Mouse (Mus musculus) embryonic facial prominence, embryonic 11.5 days (tissue): Measurements from ENCODE around the gene Tmem132e. TPM values are rescaled to one million over a fixed set of nuclear protein-coding genes. Genes with fewer than 3 reads are reported as not detected.
A peak's percentile ranks its signal among the peaks of the same experiment; 100 is the strongest.

Experiments
- ATAC-seq: fragments of 200-750 bp; cut with Nextera tagmentation; replicated peaks from 2 replicates; pipeline ENCODE4 v1.8.0; 2017; ENCODE audit warnings: low read depth; ENCODE audit not compliant: insufficient number of reproducible peaks, low FRiP score, low TSS enrichment
- DNase-seq: peaks from one replicate; pipeline ENCODE4 v3.0.0-alpha.2; 2015; ENCODE audit warnings: low spot score
- H3K27ac ChIP-seq: fragments of 300-500 bp; sonication (generic); replicated peaks from 2 replicates; pipeline ENCODE4 v1.5.1; 2014; ENCODE audit warnings: mild to moderate bottlenecking, low read depth, low read length, control low read depth
- H3K27me3 ChIP-seq: fragments of 300-500 bp; sonication (generic); 2 replicates; pipeline ENCODE4 v1.6.1; 2014; ENCODE audit warnings: mild to moderate bottlenecking, low read length, moderate library complexity, mixed read lengths; ENCODE audit not compliant: control insufficient read depth, insufficient read depth
- H3K36me3 ChIP-seq: fragments of 300-500 bp; sonication (generic); replicated peaks from 2 replicates; pipeline ENCODE4 v1.6.1; 2014; ENCODE audit warnings: low read depth, mild to moderate bottlenecking, low read length, moderate library complexity, mixed read lengths; ENCODE audit not compliant: control insufficient read depth, insufficient read depth
- H3K4me1 ChIP-seq: fragments of 300-500 bp; sonication (generic); 2 replicates; pipeline ENCODE4 v1.6.1; 2014; ENCODE audit warnings: low read length, mixed read lengths; ENCODE audit not compliant: control insufficient read depth, insufficient read depth
- H3K4me2 ChIP-seq: fragments of 300-500 bp; sonication (generic); 2 replicates; pipeline ENCODE4 v1.6.1; 2014; ENCODE audit warnings: low read depth, mild to moderate bottlenecking, control low read depth, low read length, moderate library complexity
- H3K4me3 ChIP-seq: fragments of 300-500 bp; sonication (generic); 2 replicates; pipeline ENCODE4 v1.5.1; 2014; ENCODE audit warnings: low read depth, low read length, control low read depth
- H3K9ac ChIP-seq: fragments of 300-500 bp; sonication (generic); replicated peaks from 2 replicates; pipeline ENCODE4 v1.6.1; 2014; ENCODE audit warnings: mild to moderate bottlenecking, control low read depth, low read length
- H3K9me3 ChIP-seq: fragments of 300-500 bp; sonication (generic); replicated peaks from 2 replicates; pipeline ENCODE4 v1.6.1; 2016; ENCODE audit warnings: mild to moderate bottlenecking, low read length, inconsistent platforms, mixed read lengths; ENCODE audit not compliant: control insufficient read depth
- WGBS: fragments of 180-500 bp; shearing (Covaris S2); extraction: QIAGEN DNeasy Blood & Tissue Kit; methylation state at CpG from one replicate; pipeline ENCODE4 v1.1.7; 2014; 5-methylcytosine and 5-hydroxymethylcytosine counted together
- polyA plus RNA-seq: library from polyadenylated mRNA; unstranded; fragments of >200 nt; fragmentation: Nextera tagmentation; extraction: Ambion mirVana; gene quantifications from 2 replicates; pipeline ENCODE4 v1.2.1, GENCODE M21; 2014

Gene Tmem132e
- polyA plus RNA-seq, 1 experiment from 2014 or later, result 0.97 TPM

DNA sequence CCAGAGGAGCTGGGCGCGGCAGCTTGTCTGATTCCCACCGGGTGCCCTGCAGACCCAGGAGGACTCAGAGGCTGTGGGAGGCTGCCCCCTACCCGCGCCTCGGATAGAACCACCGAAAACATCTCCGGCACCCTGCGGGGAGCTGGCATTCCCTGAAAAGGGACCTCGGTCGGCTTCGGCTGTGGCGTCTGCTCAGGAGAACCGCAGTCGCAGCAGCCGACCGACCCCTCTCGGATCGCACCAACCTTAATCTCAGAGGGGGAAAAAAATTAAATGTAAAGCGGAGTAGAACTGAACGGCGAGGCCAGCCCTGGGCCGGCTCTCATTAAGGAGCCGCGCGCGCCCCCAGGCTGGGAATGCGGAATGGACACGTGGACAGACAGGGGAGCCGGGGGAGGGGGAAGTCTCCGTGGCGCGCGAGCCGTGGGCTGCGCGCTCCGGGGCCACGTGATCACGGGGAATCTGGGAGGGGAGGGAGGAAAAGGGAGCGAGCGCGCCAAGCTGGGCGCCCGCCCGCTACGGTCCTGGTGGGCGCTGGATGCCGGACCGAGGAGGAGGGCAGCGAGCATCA lies 1.6 kb upstream of the Tmem132e start:
- H3K9ac ChIP-seq, result no peak overlapping the region

DNA sequence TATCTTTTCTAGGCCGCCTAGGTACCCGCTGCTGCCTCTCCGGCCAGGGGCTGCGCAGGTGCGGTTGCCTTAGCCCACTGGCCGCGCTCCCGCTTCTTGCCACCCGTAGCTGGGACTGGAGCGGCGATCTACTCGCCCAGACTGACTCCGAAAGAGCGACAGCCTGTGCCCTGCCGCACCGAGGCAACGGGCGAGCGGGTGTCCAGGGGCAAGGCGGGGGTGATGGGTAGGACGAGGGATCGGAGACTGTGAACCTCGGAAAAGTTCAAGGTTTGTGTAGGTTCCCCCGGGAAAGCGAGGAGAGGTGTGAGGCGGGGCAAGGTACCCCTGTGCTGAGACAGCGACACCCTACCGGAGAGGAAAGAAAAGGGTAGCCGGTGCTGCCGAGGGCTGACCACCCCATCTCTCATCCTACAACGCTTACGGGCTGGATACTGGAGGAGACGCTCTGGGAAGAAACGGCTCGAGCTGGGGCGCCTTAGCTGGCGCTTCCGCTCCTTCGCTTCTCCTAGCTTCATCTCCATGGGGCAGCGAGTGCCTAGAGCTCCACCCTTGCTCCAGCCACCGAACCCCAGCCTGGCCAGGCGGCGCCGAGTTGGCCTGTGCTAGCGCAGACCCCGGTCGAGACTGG lies 874 bp upstream of the Tmem132e start:
- Histone ChIP-seq H3K4me1 (no peaks in the 10 kb centered on the region; the same call in 1 of the 2 replicates), H3K27ac (no peak overlapping the region), H3K9me3 (no peaks in the 10 kb centered on the region), H3K36me3 (no peaks in the 10 kb centered on the region), H3K27me3 (peaks cover 55% of the 10 kb centered on the region), H3K4me2 (peak overlapping the region; percentile 86), H3K4me3 (peak overlapping the region; percentile 50), H3K9ac (peak overlapping the region; percentile 20)
- WGBS, result under 1% methylated on average over 47 of the region's 47 CpGs
- ATAC-seq, result 0 out of 2 replicates have a peak, but pooled peaks have one; percentile 30
- peak; percentile 24 for DNase-seq

More for the DNA sequence above, 1.6 kb upstream of the Tmem132e start:
- Histone ChIP-seq H3K4me2 (peak overlapping the region; percentile 86), H3K27ac (no peak overlapping the region), H3K27me3 (peaks cover 55% of the 10 kb centered on the region), H3K9me3 (no peaks in the 10 kb centered on the region), H3K4me3 (peak overlapping the region; percentile 50), H3K36me3 (no peaks in the 10 kb centered on the region), H3K4me1 (no peaks in the 10 kb centered on the region; the same call in 1 of the 2 replicates)
- ATAC-seq, result peak; percentile 35
- DNase-seq, result peak; percentile 79
- WGBS, result under 1% methylated on average over 49 of the region's 51 CpGs

DNA sequence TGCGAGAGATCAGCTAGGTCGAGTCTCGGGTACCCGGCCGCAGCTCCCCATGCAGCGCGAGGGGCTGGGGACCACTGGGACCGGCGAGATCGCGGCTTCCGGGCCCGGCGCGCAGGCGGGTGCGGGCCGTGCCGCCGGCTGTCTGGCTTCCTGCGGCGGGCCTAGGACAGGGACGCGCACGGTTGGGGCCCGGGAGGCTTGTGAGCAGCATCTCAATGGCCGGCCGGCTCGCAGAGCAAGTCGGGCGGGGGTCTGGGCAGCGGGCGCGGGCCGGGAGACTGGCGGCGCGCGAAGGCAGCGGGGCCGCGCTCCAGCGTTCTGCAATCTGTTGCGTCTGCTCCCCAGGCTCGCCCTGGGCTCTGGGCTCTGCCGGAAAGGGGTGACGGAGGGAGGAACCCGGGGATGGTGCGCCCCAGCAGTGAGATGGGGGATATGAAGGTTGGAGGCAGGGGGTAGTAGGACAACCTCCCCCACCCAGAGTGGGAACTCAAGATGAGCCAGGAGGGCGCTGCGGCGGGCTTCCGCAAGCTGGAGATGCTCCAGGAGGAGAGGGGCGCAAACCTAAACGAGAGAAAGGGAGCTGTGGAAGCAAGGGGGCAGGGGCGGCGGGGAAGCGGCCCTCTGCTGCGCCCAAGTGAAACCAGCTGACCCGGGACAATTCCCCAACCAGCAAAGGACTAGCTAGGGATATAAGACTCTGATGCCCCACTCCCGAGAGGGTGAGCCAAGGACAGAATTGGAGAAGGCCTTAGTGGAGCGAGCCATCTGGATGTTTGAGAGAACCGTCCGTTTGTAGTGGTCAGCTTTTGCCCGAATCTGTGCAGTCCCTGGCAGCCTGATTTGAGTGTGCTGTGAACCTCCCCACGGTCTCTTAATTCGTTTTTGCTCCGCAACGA lies 944 bp downstream of the Tmem132e start:
- Histone ChIP-seq H3K27ac (no peak overlapping the region), H3K36me3 (no peaks in the 10 kb centered on the region; the same call in 1 of the 2 replicates), H3K4me1 (no peaks in the 10 kb centered on the region; the same call in 1 of the 2 replicates), H3K9me3 (no peaks in the 10 kb centered on the region), H3K4me3 (peak overlapping the region; percentile 50), H3K9ac (peak overlapping the region; percentile 30), H3K4me2 (peak overlapping the region; percentile 86), H3K27me3 (peaks cover 53% of the 10 kb centered on the region)
- peak; percentile 65 for DNase-seq
- ATAC-seq, result 0 out of 2 replicates have a peak, but pooled peaks have one; percentile 49
- under 1% methylated on average over 55 of the region's 69 CpGs for WGBS

DNA sequence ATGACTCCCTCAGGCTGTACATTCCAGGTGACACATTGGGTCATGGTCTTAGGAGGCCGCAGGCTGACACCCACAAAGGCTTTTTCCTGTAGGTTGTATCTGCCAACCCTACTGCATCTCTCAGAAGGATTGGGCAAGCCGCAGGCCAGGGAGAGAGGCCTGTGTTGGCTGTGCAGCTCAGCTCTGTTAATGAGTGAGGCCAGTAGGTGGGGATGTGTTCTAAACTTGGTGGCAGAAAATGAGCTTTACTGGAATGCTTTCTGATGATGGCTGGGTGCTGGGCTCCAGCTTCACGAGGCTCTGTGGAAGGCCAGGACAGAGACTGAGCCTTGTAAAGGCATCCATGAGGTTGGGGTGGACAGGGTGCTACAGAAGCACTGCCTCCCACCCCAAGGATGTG lies 3.6 kb downstream of the Tmem132e start:
- Histone ChIP-seq H3K4me2 (no peak overlapping the region), H3K4me3 (no peak overlapping the region), H3K9ac (no peak overlapping the region), H3K4me1 (no peaks in the 10 kb centered on the region; the same call in 1 of the 2 replicates), H3K27ac (no peak overlapping the region), H3K9me3 (no peaks in the 10 kb centered on the region), H3K27me3 (peaks cover 36% of the 10 kb centered on the region), H3K36me3 (no peaks in the 10 kb centered on the region; the same call in 1 of the 2 replicates)
- WGBS, result 60% methylated on average over 3 of the region's 3 CpGs
- DNase-seq (no peak), ATAC-seq (no peak)

DNA sequence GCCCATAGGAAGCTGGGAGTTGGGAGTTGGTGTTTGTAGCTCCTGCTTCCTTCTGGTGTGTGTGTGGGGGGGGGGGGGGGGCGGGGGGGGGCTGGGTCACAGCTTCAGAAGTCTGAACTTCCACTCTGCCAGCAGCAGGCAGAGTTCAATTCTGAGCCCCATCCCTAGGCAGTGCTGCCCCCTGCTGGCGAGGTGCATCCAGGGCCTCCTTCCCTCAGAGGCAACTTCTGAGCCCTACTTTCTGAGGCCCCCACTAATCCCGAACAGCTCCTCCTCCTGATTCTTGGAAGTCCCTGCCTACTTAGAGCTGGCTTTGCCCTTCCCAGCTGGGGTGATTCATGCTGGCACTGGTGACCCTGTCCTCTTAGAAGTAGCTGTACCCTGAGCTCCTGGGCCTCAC lies 10.9 kb downstream of the Tmem132e start:
- Histone ChIP-seq H3K4me2 (no peak overlapping the region), H3K4me3 (no peak overlapping the region), H3K9ac (no peak overlapping the region), H3K36me3 (no peaks in the 10 kb centered on the region), H3K4me1 (no peaks in the 10 kb centered on the region), H3K9me3 (no peaks in the 10 kb centered on the region), H3K27ac (no peak overlapping the region), H3K27me3 (no peaks in the 10 kb centered on the region)
- ATAC-seq, result no peak
- DNase-seq, result no peak
- WGBS, result 19% methylated on average over 3 of the region's 3 CpGs

DNA sequence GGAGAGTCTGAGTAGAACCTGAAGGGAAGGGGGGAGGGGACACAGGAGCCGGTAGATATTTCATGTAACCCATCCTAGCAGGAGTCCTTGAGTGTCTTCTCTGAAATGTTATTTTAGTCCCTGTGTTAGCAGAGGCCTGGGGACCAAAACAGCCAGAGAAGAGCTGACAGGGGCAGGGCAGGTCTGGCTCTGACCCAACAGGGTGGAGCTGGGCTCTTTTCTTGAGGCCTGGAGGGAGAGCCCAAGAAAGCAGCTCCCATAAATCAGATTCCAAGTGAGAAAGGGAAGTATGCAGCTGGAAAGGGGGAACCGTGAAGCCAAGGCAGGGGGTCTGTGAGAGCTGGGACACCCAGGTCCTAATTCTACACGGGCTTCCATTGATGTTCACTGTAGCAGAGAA lies 16.9 kb downstream of the Tmem132e start:
- H3K27me3 ChIP-seq, result no peaks in the 10 kb centered on the region

DNA sequence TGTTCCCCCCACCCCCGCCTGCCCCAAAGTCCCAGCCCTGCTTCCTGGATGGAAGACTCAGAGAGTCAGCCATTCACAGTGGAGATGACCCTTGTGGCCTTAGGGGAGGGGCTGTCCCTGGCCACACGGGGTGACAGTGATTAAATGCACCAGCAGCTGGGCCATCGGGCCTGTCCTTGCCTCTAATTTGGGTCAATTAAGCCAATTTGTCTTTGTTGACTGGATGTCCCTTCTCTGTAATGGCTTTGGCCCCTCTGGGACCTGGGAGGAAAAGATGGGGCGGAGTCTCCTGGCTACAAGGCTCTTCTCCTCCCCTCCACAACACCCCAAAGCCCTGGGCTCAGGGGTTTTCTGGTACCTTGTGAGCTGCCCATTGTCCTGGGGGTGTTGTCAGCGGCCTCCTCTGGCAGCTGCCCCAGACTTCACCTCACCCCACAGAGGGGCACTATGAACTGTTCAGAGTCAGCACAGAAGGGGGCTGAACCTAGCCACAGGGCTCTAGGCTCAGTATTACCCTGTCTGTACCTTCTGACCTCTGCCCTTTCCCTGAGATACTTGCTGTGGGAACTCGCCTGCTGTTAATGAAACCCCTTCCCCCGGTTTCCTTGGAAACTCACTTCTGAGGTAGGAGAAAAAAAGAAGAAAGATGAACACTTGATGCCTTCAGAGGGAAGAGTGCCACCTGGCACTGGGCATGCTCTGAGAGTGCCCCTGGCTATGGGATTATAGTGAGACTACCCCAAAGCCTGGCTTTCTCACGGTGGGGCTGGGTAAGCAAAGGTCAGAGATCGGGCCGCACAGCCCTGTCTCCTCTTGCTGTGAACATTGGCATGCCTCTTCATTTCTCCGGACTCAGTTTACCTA lies 17.9 kb downstream of the Tmem132e start:
- H3K9me3 ChIP-seq, result no peaks in the 10 kb centered on the region
- H3K4me3 ChIP-seq, result no peak overlapping the region
- H3K4me2 ChIP-seq, result no peak overlapping the region
- 15% methylated on average over 11 of the region's 11 CpGs for WGBS
- H3K9ac ChIP-seq, result no peak overlapping the region
- DNase-seq (no peak), ATAC-seq (peak; percentile 79)
- no peaks in the 10 kb centered on the region for H3K36me3 ChIP-seq
- no peak overlapping the region for H3K27ac ChIP-seq
- H3K27me3 ChIP-seq, result no peaks in the 10 kb centered on the region
- H3K4me1 ChIP-seq, result no peaks in the 10 kb centered on the region

More for the DNA sequence above, 16.9 kb downstream of the Tmem132e start:
- H3K4me1 ChIP-seq, result no peaks in the 10 kb centered on the region
- no peaks in the 10 kb centered on the region for H3K36me3 ChIP-seq
- ATAC-seq, result no peak
- DNase-seq, result no peak
- WGBS, result 44% methylated on average over 3 of the region's 3 CpGs
- no peak overlapping the region for H3K4me2 ChIP-seq
- no peak overlapping the region for H3K4me3 ChIP-seq
- no peak overlapping the region for H3K27ac ChIP-seq
- no peak overlapping the region for H3K9ac ChIP-seq
- H3K9me3 ChIP-seq, result no peaks in the 10 kb centered on the region
